Mouse (Mus musculus): ENCODE measurements around the gene Gm13285. TPM values are rescaled to one million over a fixed set of nuclear protein-coding genes. Genes with fewer than 3 reads are reported as not detected.
"Not testable (repeated sequence)": the region's sequence is repeated elsewhere in the genome, so short reads cannot be mapped to it uniquely, and the experiment has no call there.

Gene Gm13285
- polyA plus RNA-seq, 1 experiment from 2014 or later = 0.18 TPM

DNA sequence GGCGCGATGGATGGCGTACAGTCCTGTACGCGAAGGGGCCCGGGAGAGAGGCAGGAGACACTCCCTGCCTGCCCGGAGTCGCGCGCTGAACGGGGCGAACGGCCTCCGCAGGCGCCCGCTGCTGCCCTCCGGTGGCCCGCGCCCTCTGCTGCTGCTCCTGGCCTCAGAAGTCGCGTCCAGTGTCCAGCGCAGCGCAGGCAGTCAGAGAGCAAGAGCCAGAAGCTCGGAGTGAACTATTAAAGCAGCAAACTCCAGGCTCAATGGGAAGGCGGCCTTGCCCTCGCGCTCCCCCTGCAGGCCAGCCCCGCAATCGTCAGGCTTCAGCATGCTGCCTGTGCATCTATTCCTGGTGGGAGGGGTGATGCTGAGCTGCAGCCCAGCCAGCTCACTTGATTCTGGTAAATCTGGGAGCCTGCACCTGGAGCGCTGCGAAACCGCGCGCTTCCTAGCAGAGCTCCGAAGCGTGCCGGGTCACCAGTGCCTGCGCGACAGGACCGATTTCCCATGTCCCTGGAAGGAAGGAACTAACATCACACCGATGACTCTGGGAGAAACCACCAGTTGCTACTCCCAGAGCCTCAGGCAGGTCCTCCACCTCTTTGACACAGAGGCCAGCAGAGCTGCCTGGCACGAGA, 36.0 kb upstream of the Gm13285 start:
- peak overlapping the region; percentile 34 for H3K4me3 ChIP-seq (replicated peaks)
- not testable (repeated sequence) for H3K9me3 ChIP-seq; H3K9ac ChIP-seq (replicated peaks); H3K4me1 ChIP-seq (replicated peaks); H3K36me3 ChIP-seq; ATAC-seq (ENCODE audit: insufficient number of reproducible peaks, insufficient read depth, low FRiP score, low TSS enrichment, low read depth); H3K27me3 ChIP-seq
- 0 out of 2 replicates have a peak overlapping the region, but pooled peaks have one; percentile 74 for H3K27ac ChIP-seq
- 3% methylated on average over 26 of the region's 42 CpGs for WGBS
- peak overlapping the region; percentile 52 for H3K4me2 ChIP-seq

DNA sequence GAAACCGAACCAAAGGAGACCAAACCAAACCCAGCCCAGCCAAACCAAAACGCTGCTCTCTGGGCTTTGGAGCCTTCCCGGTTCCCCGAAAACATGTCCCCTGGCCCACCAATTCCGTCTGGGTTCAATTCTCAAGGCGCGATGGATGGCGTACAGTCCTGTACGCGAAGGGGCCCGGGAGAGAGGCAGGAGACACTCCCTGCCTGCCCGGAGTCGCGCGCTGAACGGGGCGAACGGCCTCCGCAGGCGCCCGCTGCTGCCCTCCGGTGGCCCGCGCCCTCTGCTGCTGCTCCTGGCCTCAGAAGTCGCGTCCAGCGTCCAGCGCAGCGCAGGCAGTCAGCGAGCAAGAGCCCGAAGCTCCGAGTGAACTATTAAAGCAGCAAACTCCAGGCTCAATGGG, 25.9 kb upstream of the Gm13285 start, which contains the start of gene Gm13290:
Gm13290 (plus strand) TSS at position 301 of the 400 bp plus-strand sequence.
- H3K27me3 ChIP-seq; H3K4me1 ChIP-seq (replicated peaks); H3K9me3 ChIP-seq; H3K36me3 ChIP-seq; ATAC-seq (ENCODE audit: insufficient number of reproducible peaks, insufficient read depth, low FRiP score, low TSS enrichment, low read depth); H3K9ac ChIP-seq (replicated peaks); H3K4me2 ChIP-seq; H3K4me3 ChIP-seq (replicated peaks); H3K27ac ChIP-seq: not testable (repeated sequence)
- WGBS = no CpG with 5 or more reads among the region's 32 CpGs

DNA sequence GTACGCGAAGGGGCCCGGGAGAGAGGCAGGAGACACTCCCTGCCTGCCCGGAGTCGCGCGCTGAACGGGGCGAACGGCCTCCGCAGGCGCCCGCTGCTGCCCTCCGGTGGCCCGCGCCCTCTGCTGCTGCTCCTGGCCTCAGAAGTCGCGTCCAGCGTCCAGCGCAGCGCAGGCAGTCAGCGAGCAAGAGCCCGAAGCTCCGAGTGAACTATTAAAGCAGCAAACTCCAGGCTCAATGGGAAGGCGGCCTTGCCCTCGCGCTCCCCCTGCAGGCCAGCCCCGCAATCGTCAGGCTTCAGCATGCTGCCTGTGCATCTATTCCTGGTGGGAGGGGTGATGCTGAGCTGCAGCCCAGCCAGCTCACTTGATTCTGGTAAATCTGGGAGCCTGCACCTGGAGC, 22.8 kb upstream of the Gm13285 start, which contains the start of gene Gm13289:
Gm13289 (plus strand) TSS at position 301 of the 400 bp plus-strand sequence.
- not testable (repeated sequence) for H3K4me1 ChIP-seq (replicated peaks); H3K9ac ChIP-seq (replicated peaks); ATAC-seq (ENCODE audit: insufficient number of reproducible peaks, insufficient read depth, low FRiP score, low TSS enrichment, low read depth); H3K9me3 ChIP-seq; H3K27me3 ChIP-seq; H3K4me2 ChIP-seq; H3K4me3 ChIP-seq (replicated peaks); H3K36me3 ChIP-seq; H3K27ac ChIP-seq
- WGBS = no CpG with 5 or more reads among the region's 29 CpGs

- WGBS = no CpG with 5 or more reads among the region's 29 CpGs
These were observed 19.9 kb upstream of the Gm13285 start, which contains the start of gene Gm13272 for GRCm38 (mm10) chr4:88779550-88779949. Gene Gm13272, plus strand, starts transcription at chr4:88779850.

DNA sequence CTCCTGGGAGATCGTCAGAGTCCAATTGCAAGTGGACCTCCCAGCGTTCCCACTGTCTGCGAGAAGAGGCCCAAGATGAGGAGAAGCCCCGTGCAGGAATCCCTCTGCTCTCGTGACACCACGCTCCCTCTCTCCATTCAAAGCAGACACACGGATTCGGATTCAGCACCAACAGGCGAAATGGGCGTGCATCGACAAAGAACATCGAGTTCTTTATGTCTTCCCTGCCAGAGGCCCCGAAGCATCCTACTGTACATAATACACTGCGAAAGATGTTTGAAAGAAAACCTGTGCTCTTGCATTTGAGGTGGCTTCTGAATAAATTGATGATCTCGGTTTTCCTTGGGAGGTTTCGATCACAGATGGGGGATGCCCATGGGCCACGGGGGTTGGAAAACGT, 19.1 kb upstream of the Gm13285 start:
- not testable (repeated sequence) for H3K27me3 ChIP-seq; H3K36me3 ChIP-seq; H3K4me3 ChIP-seq (replicated peaks); ATAC-seq (ENCODE audit: insufficient number of reproducible peaks, insufficient read depth, low FRiP score, low TSS enrichment, low read depth); H3K9ac ChIP-seq (replicated peaks); H3K4me1 ChIP-seq (replicated peaks); H3K4me2 ChIP-seq; H3K27ac ChIP-seq; H3K9me3 ChIP-seq
- WGBS = 53% methylated on average over 16 of the region's 18 CpGs

More at GRCm38 (mm10) chr4:88779550-88779949, 19.9 kb upstream of the Gm13285 start, which contains the start of gene Gm13272:
- H3K4me2 ChIP-seq; H3K9ac ChIP-seq (replicated peaks); H3K27me3 ChIP-seq; ATAC-seq (ENCODE audit: insufficient number of reproducible peaks, insufficient read depth, low FRiP score, low TSS enrichment, low read depth); H3K4me3 ChIP-seq (replicated peaks); H3K27ac ChIP-seq; H3K9me3 ChIP-seq; H3K4me1 ChIP-seq (replicated peaks); H3K36me3 ChIP-seq: not testable (repeated sequence)

DNA sequence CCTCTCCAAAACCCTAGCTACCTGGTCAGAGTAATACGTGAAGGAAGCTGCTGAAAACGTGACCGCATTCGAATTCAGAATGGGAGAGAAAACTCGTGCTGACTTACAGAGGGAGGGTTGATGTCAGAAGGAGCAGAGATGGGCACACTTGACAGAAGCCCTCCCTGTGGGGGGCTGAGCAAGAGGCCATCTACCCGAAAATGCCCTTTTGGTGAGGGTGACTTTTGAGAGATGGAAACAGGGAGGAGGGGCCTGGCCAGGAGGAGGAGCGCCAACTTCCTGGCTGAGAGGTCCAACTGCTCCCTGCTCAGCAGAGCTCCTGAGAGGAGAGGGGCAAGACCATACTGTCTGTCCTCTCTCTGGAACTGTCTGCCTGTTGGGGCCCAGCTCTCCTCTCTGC, 17.6 kb upstream of the Gm13285 start, which contains the start of gene Ifnz:
Ifnz (plus strand) TSS at position 301 of the 400 bp plus-strand sequence.
- H3K36me3 ChIP-seq; H3K4me1 ChIP-seq (replicated peaks); ATAC-seq (ENCODE audit: insufficient number of reproducible peaks, insufficient read depth, low FRiP score, low TSS enrichment, low read depth); H3K9ac ChIP-seq (replicated peaks); H3K27ac ChIP-seq; H3K9me3 ChIP-seq; H3K27me3 ChIP-seq: not testable (repeated sequence)
- 12% methylated on average over 5 of the region's 7 CpGs for WGBS
- H3K4me3 ChIP-seq (replicated peaks) = peak within 1 kb of the TSS; percentile 25; the same call in 1 of the 2 replicates
- peak within 1 kb of the TSS; percentile 45 for H3K4me2 ChIP-seq

- not testable (repeated sequence) for H3K36me3 ChIP-seq; H3K9me3 ChIP-seq; H3K27ac ChIP-seq; H3K4me1 ChIP-seq (replicated peaks); H3K27me3 ChIP-seq; H3K9ac ChIP-seq (replicated peaks); ATAC-seq (ENCODE audit: insufficient number of reproducible peaks, insufficient read depth, low FRiP score, low TSS enrichment, low read depth)
- H3K4me3 ChIP-seq (replicated peaks) = peak overlapping the region; percentile 25; the same call in 1 of the 2 replicates
- 2% methylated on average over 19 of the region's 31 CpGs for WGBS
- H3K4me2 ChIP-seq = peak overlapping the region; percentile 45
These were observed 17.1 kb upstream of the Gm13285 start for GRCm38 (mm10) chr4:88782335-88782734.

GRCm38 (mm10) chr4:88785409-88785808, 14.1 kb upstream of the Gm13285 start, which contains the start of gene Gm13276:
Gene Gm13276, plus strand, starts transcription at chr4:88785709.
- WGBS = no CpG with 5 or more reads among the region's 27 CpGs
- not testable (repeated sequence) for H3K27ac ChIP-seq; ATAC-seq (ENCODE audit: insufficient number of reproducible peaks, insufficient read depth, low FRiP score, low TSS enrichment, low read depth)

GRCm38 (mm10) chr4:88788402-88788801, 11.1 kb upstream of the Gm13285 start, which contains the start of gene Gm13277:
Gene Gm13277, plus strand, starts transcription at chr4:88788632.
- not testable (repeated sequence) for H3K27me3 ChIP-seq; H3K36me3 ChIP-seq; H3K27ac ChIP-seq; H3K4me2 ChIP-seq; ATAC-seq (ENCODE audit: insufficient number of reproducible peaks, insufficient read depth, low FRiP score, low TSS enrichment, low read depth); H3K4me1 ChIP-seq (replicated peaks); H3K4me3 ChIP-seq (replicated peaks); H3K9ac ChIP-seq (replicated peaks); H3K9me3 ChIP-seq
- 0% methylated on average over 4 of the region's 28 CpGs for WGBS

More at GRCm38 (mm10) chr4:88785409-88785808, 14.1 kb upstream of the Gm13285 start, which contains the start of gene Gm13276:
- H3K9ac ChIP-seq (replicated peaks); H3K36me3 ChIP-seq; H3K9me3 ChIP-seq; H3K4me1 ChIP-seq (replicated peaks); H3K4me3 ChIP-seq (replicated peaks); H3K4me2 ChIP-seq; H3K27me3 ChIP-seq: not testable (repeated sequence)

- not testable (repeated sequence) for H3K4me1 ChIP-seq (replicated peaks); H3K9me3 ChIP-seq; H3K4me2 ChIP-seq; ATAC-seq (ENCODE audit: insufficient number of reproducible peaks, insufficient read depth, low FRiP score, low TSS enrichment, low read depth); H3K27me3 ChIP-seq; H3K27ac ChIP-seq; H3K36me3 ChIP-seq; H3K4me3 ChIP-seq (replicated peaks); H3K9ac ChIP-seq (replicated peaks)
- no CpG with 5 or more reads among the region's 28 CpGs for WGBS
These were observed 8.2 kb upstream of the Gm13285 start, which contains the start of gene Gm13278 for GRCm38 (mm10) chr4:88791250-88791649. Gene Gm13278, plus strand, starts transcription at chr4:88791550.

DNA sequence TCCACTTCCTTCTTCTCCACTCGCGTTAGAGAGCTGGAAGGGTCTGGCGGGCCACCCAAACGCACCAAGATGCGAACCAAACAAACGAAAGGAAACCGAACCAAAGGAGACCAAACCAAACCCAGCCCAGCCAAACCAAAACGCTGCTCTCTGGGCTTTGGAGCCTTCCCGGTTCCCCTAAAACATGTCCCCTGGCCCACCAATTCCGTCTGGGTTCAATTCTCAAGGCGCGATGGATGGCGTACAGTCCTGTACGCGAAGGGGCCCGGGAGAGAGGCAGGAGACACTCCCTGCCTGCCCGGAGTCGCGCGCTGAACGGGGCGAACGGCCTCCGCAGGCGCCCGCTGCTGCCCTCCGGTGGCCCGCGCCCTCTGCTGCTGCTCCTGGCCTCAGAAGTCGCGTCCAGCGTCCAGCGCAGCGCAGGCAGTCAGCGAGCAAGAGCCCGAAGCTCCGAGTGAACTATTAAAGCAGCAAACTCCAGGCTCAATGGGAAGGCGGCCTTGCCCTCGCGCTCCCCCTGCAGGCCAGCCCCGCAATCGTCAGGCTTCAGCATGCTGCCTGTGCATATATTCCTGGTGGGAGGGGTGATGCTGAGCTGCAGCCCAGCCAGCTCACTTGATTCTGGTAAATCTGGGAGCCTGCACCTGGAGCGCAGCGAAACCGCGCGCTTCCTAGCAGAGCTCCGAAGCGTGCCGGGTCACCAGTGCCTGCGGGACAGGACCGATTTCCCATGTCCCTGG, 5.4 kb upstream of the Gm13285 start, which contains the start of gene Gm13275:
Gm13275 (plus strand) TSS at position 552 of the 740 bp plus-strand sequence.
- not testable (repeated sequence) for ATAC-seq (ENCODE audit: insufficient number of reproducible peaks, insufficient read depth, low FRiP score, low TSS enrichment, low read depth); H3K4me1 ChIP-seq (replicated peaks); H3K9me3 ChIP-seq

More for the DNA sequence above, 5.4 kb upstream of the Gm13285 start, which contains the start of gene Gm13275:
- not testable (repeated sequence) for H3K36me3 ChIP-seq; H3K4me2 ChIP-seq; H3K27me3 ChIP-seq; H3K27ac ChIP-seq; H3K4me3 ChIP-seq (replicated peaks); H3K9ac ChIP-seq (replicated peaks)
- WGBS = 0% methylated on average over 18 of the region's 52 CpGs

Measured in limb, embryonic 12.5 days (tissue).